Mouse (Mus musculus) liver, adult (tissue): ENCODE data around the gene Celf6.
A peak's percentile ranks its signal among the peaks of the same experiment; 100 is the strongest.

Source experiments
- GATA4 ChIP-seq: IDR thresholded peaks from 2 replicates; pipeline ENCODE4 v1.6.1; 2014; ENCODE audit warnings: mild to moderate bottlenecking, low read length; ENCODE audit not compliant: insufficient replicate concordance

The Celf6 gene

GRCm38 (mm10) chr9:59577844-59578504 lies at the start of gene Celf6:
Gene Celf6 (plus strand): TSS chr9:59577917.
- no peak for TF ChIP-seq GATA4

DNA sequence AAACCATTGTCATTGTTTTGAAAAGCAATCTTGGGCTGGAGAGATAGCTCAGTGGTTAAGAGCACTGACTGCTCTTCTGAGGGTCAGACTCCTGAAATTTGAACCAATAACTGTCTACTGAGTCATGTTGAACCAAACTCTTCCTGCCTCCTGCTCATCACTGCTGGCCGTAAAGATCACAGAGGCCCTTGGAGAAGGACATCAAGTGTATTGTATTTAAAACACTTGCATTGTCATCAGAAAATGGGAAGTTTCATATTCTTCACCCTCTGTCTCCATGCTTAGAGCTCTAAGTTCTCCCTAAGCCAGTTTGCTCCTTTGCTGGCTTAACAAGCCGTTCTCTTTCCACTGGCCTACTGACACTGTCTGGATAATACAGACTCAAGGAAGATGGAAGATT lies 49.4 kb upstream of the Celf6 start:
- TF ChIP-seq GATA4, result no peak

GRCm38 (mm10) chr9:59531645-59532044 lies 46.1 kb upstream of the Celf6 start:
- no peak for TF ChIP-seq GATA4

DNA sequence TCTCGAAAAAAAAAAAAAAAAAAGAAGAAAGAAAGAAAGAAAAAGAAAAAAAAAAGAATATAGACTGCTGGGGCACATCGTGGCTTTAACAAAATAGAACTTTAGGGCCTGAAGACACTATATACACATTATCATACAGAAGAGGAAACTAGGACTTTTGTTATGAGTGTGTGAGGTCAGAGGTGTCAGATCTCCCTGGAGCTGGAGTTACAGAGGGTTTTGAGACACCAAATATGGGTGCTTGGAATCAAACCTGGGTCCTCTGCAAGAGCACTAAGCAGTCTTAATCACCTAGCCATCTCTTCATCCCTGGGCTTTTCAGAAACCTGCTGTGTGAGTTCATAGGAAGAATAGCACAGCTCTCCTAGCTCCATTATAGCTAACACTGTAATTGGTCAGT lies 44.3 kb upstream of the Celf6 start:
- no peak for TF ChIP-seq GATA4

- no peak for TF ChIP-seq GATA4
These were observed 43.8 kb upstream of the Celf6 start for GRCm38 (mm10) chr9:59533889-59534288.

DNA sequence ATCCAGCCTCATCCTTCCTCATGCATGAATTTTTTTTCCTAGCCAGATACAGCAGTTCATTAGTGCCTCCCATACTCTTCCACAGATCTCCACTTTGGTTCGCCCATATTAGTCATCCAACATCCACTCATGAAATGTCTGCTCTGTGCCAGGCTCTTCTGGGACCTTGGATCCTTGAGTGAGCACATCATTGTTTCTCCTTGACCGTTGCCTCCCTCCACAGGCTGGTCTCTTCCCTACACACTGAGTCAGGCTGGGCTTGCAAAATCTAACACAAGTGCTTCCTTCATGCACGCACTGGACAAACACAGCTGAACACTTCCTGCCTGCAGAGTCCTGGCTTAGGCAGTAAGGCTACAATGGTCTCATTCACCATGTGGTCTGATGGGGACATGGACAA lies 40.1 kb upstream of the Celf6 start:
- no peak for TF ChIP-seq GATA4

GRCm38 (mm10) chr9:59539441-59540137 lies 38.1 kb upstream of the Celf6 start, which contains the start of the genes Hexa and Tmem202:
Gene Hexa (plus strand): TSS chr9:59539540.
Gene Tmem202 (minus strand): TSS chr9:59539847.
- TF ChIP-seq GATA4, result no peak

GRCm38 (mm10) chr9:59541617-59542016 lies 36.1 kb upstream of the Celf6 start:
- no peak for TF ChIP-seq GATA4

DNA sequence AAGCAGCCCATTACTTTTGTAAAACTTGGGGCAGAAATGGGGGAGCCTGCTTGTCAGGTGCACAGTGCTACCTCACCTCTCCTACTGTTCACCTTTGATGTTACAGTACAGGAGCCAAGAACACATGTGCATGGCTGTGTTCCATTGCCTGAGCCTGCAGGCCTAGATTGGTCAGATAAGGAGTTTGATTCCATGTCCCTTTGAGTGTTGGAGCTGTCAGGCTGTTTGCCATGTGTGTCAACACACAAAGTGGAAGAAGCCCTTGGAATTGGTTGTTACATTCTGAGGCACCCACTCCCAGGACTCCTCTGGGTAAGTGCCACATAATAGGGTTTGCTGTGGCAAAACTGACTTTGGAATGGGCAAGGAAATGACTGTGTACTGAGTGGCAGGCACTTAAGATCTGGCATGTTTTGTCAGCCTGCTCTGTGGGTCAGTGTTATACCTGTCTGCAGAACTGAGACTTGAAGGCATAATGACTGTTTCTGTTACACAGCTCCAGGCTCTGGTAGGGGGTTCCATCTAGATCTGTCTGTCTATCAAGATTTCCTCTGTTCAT lies 34.9 kb upstream of the Celf6 start:
- peak; percentile 62; the same call in 1 of the 2 replicates for TF ChIP-seq GATA4

DNA sequence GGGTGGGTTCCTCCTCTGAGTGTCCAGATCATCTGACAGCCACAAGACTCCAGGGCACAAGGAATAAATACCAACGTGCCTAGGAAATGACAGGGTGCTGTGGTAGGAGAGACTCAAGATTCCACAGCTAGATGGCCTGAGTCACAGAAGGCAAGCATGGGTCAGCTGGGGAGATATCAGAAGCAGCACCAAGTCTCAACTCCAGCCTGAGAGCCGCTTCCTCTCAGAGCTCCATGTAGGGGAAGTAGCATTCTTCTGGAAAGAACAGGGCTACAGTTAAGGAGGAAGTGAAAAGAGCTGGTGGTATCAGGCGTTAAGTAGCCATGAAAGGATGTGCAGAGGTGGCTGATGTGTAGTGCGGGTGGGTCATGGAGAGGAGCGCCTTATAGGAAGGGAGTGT lies 33.0 kb upstream of the Celf6 start:
- no peak for TF ChIP-seq GATA4

DNA sequence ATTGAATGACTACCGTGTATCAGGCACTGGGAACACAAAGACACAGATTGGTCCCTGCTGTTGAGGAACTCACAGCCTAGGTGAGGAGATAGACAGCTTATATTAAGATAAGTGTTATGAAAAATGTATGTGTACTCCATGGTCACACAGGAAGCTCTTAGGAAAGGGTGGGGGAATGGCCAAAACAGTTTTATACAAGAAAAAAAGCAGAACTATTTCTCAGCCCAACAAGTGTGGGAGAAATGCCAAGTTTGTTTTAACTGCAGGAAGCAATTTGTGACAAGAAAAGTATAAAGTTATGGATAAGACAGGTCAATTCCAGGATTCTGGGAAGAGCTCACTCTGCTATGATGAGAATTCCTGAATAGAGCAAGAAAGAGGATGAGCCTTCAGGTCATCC lies 29.8 kb upstream of the Celf6 start:
- no peak for TF ChIP-seq GATA4

DNA sequence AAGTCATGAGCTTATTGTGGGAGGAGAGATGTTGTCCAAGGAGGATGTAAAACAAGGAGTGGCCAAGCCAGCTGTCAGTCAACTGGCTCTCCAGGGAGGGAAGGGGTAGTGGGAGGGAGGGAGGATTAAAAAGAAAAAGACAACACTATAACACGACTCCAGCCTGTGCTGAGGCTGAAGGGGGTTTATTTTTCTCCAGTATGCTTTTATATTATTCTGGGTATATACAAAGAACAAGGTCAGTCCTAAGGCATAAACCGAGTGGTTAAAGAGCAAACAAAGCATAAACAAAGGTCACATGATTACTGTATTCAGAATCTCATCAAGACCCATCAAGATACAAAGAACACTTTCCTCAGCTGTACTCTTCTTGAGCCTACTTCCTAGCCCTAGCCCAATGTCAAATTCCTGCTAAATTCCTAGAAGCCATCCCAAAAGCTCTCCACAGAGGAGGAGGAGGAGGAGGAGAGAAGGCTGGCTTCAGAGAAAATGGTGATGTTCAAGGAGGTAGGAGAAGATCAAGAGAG lies 28.7 kb upstream of the Celf6 start:
- TF ChIP-seq GATA4, result no peak

GRCm38 (mm10) chr9:59550077-59550476 lies 27.6 kb upstream of the Celf6 start:
- no peak for TF ChIP-seq GATA4

DNA sequence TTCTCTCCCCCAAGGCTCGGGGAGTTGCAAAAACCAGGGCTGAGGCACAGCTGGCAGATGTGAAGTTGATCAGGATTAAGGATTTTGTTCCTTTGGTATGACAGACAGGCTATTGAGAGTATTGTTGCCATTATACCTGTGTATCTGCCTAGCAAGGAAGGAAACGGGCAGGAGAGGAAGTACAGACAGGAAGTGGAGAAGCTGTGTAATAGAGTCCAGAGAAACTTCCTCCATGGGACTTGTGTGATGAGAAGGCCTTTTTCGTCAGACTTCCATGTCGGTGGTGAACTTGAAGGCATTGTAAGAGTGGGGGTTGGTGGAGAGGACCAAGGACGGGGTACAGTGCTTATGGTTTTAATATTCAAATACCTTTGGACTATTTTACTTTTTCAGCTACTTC lies 26.7 kb upstream of the Celf6 start:
- TF ChIP-seq GATA4, result no peak

GRCm38 (mm10) chr9:59551620-59552031 lies 26.1 kb upstream of the Celf6 start:
- TF ChIP-seq GATA4, result no peak

GRCm38 (mm10) chr9:59552610-59553009 lies 25.1 kb upstream of the Celf6 start:
- TF ChIP-seq GATA4, result no peak
